Mouse (Mus musculus): ENCODE results near the gene Vkorc1l1. TPM values are rescaled to one million over a fixed set of nuclear protein-coding genes. Genes with fewer than 3 reads are reported as not detected.

Vkorc1l1 gene
- total and polyA plus RNA-seq, 2 experiments from 2014 or later, result 22.3 to 73.3 TPM

- WGBS, result 70% methylated on average over 13 of the region's 13 CpGs
- no peak for ATAC-seq
These were observed 47.6 kb downstream of the Vkorc1l1 start for GRCm38 (mm10) chr5:129989376-129989775.

GRCm38 (mm10) chr5:129991898-129992297, 50.1 kb downstream of the Vkorc1l1 start:
- Histone ChIP-seq H3K4me2 (ENCODE audit: low read depth, low read length) (no peak overlapping the region), H3K9ac (replicated peaks; ENCODE audit: low read length) (no peak overlapping the region), H3K4me1 (ENCODE audit: insufficient read depth, low read length) (no peaks in the 10 kb centered on the region), H3K36me3 (ENCODE audit: insufficient read depth, low read length) (no peaks in the 10 kb centered on the region), H3K27me3 (ENCODE audit: insufficient read depth, low read length) (no peaks in the 10 kb centered on the region), H3K9me3 (ENCODE audit: low read length) (no peaks in the 10 kb centered on the region), H3K4me3 (ENCODE audit: low read length) (no peak overlapping the region), H3K27ac (no peak overlapping the region)
- ATAC-seq (no peak), DNase-seq (ENCODE audit: low spot score) (no peak)
- 94% methylated on average over 5 of the region's 5 CpGs for WGBS
- TF ChIP-seq CTCF (IDR thresholded peaks at IDR 0.05; ENCODE audit: low read depth), result no peak

More at GRCm38 (mm10) chr5:129989376-129989775, 47.6 kb downstream of the Vkorc1l1 start:
- TF ChIP-seq CTCF (IDR thresholded peaks at IDR 0.05; ENCODE audit: low read depth), result no peak
- Histone ChIP-seq H3K4me3 (ENCODE audit: low read length) (no peak overlapping the region), H3K4me2 (ENCODE audit: low read depth, low read length) (no peak overlapping the region), H3K4me1 (ENCODE audit: insufficient read depth, low read length) (no peaks in the 10 kb centered on the region), H3K36me3 (ENCODE audit: insufficient read depth, low read length) (no peaks in the 10 kb centered on the region), H3K9ac (replicated peaks; ENCODE audit: low read length) (no peak overlapping the region), H3K9me3 (ENCODE audit: low read length) (no peaks in the 10 kb centered on the region), H3K27me3 (ENCODE audit: insufficient read depth, low read length) (no peaks in the 10 kb centered on the region), H3K27ac (no peak overlapping the region)
- DNase-seq (ENCODE audit: low spot score), result no peak

- H3K4me3 ChIP-seq (ENCODE audit: low read length), result no peak overlapping the region
- H3K27me3 ChIP-seq (ENCODE audit: insufficient read depth, low read length), result no peaks in the 10 kb centered on the region
- no peak overlapping the region for H3K9ac ChIP-seq (replicated peaks; ENCODE audit: low read length)
- H3K9me3 ChIP-seq (ENCODE audit: low read length), result no peaks in the 10 kb centered on the region
- 95% methylated on average over 14 of the region's 14 CpGs for WGBS
- no peak overlapping the region for H3K27ac ChIP-seq
- H3K4me1 ChIP-seq (ENCODE audit: insufficient read depth, low read length), result no peaks in the 10 kb centered on the region
- DNase-seq (ENCODE audit: low spot score) (no peak), ATAC-seq (no peak)
- H3K4me2 ChIP-seq (ENCODE audit: low read depth, low read length), result no peak overlapping the region
- H3K36me3 ChIP-seq (ENCODE audit: insufficient read depth, low read length), result no peaks in the 10 kb centered on the region
- no peak for TF ChIP-seq CTCF (IDR thresholded peaks at IDR 0.05; ENCODE audit: low read depth)
These were observed 51.6 kb downstream of the Vkorc1l1 start for GRCm38 (mm10) chr5:129993374-129993773.

- Histone ChIP-seq H3K4me3 (ENCODE audit: low read length) (no peak overlapping the region), H3K9ac (replicated peaks; ENCODE audit: low read length) (no peak overlapping the region), H3K27ac (no peak overlapping the region), H3K4me1 (ENCODE audit: insufficient read depth, low read length) (no peaks in the 10 kb centered on the region), H3K9me3 (ENCODE audit: low read length) (no peaks in the 10 kb centered on the region), H3K4me2 (ENCODE audit: low read depth, low read length) (no peak overlapping the region), H3K27me3 (ENCODE audit: insufficient read depth, low read length) (no peaks in the 10 kb centered on the region), H3K36me3 (ENCODE audit: insufficient read depth, low read length) (no peaks in the 10 kb centered on the region)
- 89% methylated on average over 7 of the region's 7 CpGs for WGBS
- TF ChIP-seq CTCF (IDR thresholded peaks at IDR 0.05; ENCODE audit: low read depth), result no peak
- no peak for ATAC-seq
- no peak for DNase-seq (ENCODE audit: low spot score)
These were observed 53.2 kb downstream of the Vkorc1l1 start for GRCm38 (mm10) chr5:129994989-129995388.

- Histone ChIP-seq H3K9ac (replicated peaks; ENCODE audit: low read length) (no peak overlapping the region), H3K36me3 (ENCODE audit: insufficient read depth, low read length) (no peaks in the 10 kb centered on the region), H3K27me3 (ENCODE audit: insufficient read depth, low read length) (no peaks in the 10 kb centered on the region), H3K9me3 (ENCODE audit: low read length) (no peaks in the 10 kb centered on the region), H3K4me2 (ENCODE audit: low read depth, low read length) (no peak overlapping the region), H3K4me3 (ENCODE audit: low read length) (no peak overlapping the region), H3K27ac (no peak overlapping the region), H3K4me1 (ENCODE audit: insufficient read depth, low read length) (no peaks in the 10 kb centered on the region)
- peak; percentile 25; the same call in 1 of the 2 replicates for TF ChIP-seq CTCF (IDR thresholded peaks at IDR 0.05; ENCODE audit: low read depth)
- 72% methylated on average over 19 of the region's 19 CpGs for WGBS
- ATAC-seq (no peak), DNase-seq (ENCODE audit: low spot score) (no peak)
These were observed 55.9 kb downstream of the Vkorc1l1 start for GRCm38 (mm10) chr5:129997700-129998099.

GRCm38 (mm10) chr5:129999097-129999496, 57.3 kb downstream of the Vkorc1l1 start:
- WGBS, result 32% methylated on average over 4 of the region's 4 CpGs
- no peak for ATAC-seq
- TF ChIP-seq CTCF (IDR thresholded peaks at IDR 0.05; ENCODE audit: low read depth), result peak; percentile 90

GRCm38 (mm10) chr5:130000735-130001134, 59.0 kb downstream of the Vkorc1l1 start:
- DNase-seq (ENCODE audit: low spot score), result no peak
- no peak for TF ChIP-seq CTCF (IDR thresholded peaks at IDR 0.05; ENCODE audit: low read depth)
- no peak overlapping the region for H3K9ac ChIP-seq (replicated peaks; ENCODE audit: low read length)
- H3K4me2 ChIP-seq (ENCODE audit: low read depth, low read length), result no peak overlapping the region
- H3K36me3 ChIP-seq (ENCODE audit: insufficient read depth, low read length), result no peaks in the 10 kb centered on the region
- 91% methylated on average over 12 of the region's 12 CpGs for WGBS
- ATAC-seq, result no peak
- H3K4me3 ChIP-seq (ENCODE audit: low read length), result no peak overlapping the region
- no peaks in the 10 kb centered on the region for H3K27me3 ChIP-seq (ENCODE audit: insufficient read depth, low read length)
- H3K27ac ChIP-seq, result no peak overlapping the region
- no peaks in the 10 kb centered on the region for H3K4me1 ChIP-seq (ENCODE audit: insufficient read depth, low read length)
- H3K9me3 ChIP-seq (ENCODE audit: low read length), result no peaks in the 10 kb centered on the region

More at GRCm38 (mm10) chr5:129999097-129999496, 57.3 kb downstream of the Vkorc1l1 start:
- Histone ChIP-seq H3K27ac (no peak overlapping the region), H3K36me3 (ENCODE audit: insufficient read depth, low read length) (no peaks in the 10 kb centered on the region), H3K9ac (replicated peaks; ENCODE audit: low read length) (no peak overlapping the region), H3K4me2 (ENCODE audit: low read depth, low read length) (no peak overlapping the region), H3K4me1 (ENCODE audit: insufficient read depth, low read length) (no peaks in the 10 kb centered on the region), H3K4me3 (ENCODE audit: low read length) (no peak overlapping the region), H3K9me3 (ENCODE audit: low read length) (no peaks in the 10 kb centered on the region), H3K27me3 (ENCODE audit: insufficient read depth, low read length) (no peaks in the 10 kb centered on the region)
- DNase-seq (ENCODE audit: low spot score), result peak; percentile 76
